Mouse (Mus musculus) thymus, adult 2 months (tissue): ENCODE data around the gene Hoxa4.

ENCODE experiments used
- CTCF ChIP-seq: fragments of 200-500 bp; IDR thresholded peaks from 2 replicates; pipeline ENCODE4 v1.5.1; 2012; ENCODE audit warnings: mild to moderate bottlenecking, control low read depth, low read length, moderate library complexity, borderline replicate concordance; ENCODE audit not compliant: control insufficient read depth, poor library complexity, insufficient read depth; ENCODE audit errors: extremely low read depth
- POLR2A ChIP-seq: fragments of 200-500 bp; IDR thresholded peaks from 2 replicates; pipeline ENCODE4 v1.6.1; 2012; ENCODE audit warnings: mild to moderate bottlenecking, low read length, control low read depth, moderate library complexity; ENCODE audit not compliant: control insufficient read depth, poor library complexity, insufficient read depth; ENCODE audit errors: extremely low read depth

GRCm38 (mm10) chr6:52183311-52184080 is 8.1 kb downstream of the Hoxa4 start:
- TF ChIP-seq CTCF (no peak), POLR2A (no peak)
